Mouse (Mus musculus) left cerebral cortex, postnatal 10 days (tissue): ENCODE results near the gene Rgn. TPM values are rescaled to one million over a fixed set of nuclear protein-coding genes. Genes with fewer than 3 reads are reported as not detected.

Source experiments
- DNase-seq, 2 experiments: peaks; one replicate each; pipeline ENCODE4 v3.0.0; 2021 to 2022; ENCODE audit warnings: low spot score in 2 of 2, mixed read lengths in 1 of 2; ENCODE audit errors: extremely low spot score in 1 of 2
- intact Hi-C: fragments of 180-260 bp; cut with DNase I; formaldehyde crosslinking; loops from one replicate; pipeline ENCODE4 v1.15.1; 2025
- total RNA-seq, 2 experiments: library from RNA; stranded (reverse); gene quantifications; 2 replicates each; pipeline ENCODE4 v1.2.3; 2021

Gene Rgn
- under 1 TPM; 0.22 to 0.49 TPM for total RNA-seq

DNA sequence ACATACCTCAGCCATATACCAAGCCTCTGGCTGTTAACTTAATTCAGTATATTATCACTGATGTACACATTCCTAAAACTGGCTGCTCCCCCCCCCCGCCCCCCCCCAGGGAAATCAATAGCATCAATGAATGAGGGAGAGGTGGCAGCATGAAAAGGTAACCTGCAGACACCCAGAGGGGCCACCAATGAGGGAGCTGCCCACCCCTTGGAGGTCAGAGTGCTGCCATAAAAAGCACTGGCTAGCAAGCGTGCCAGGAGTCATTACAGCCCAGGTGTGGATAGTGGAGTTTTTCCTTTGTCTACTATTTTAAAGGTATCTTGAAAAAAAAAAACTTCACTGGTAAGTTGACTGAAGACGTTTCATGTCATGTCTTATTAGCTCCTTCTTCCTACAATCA, at the start of gene Rgn:
TSS of gene Rgn (plus strand) at position 256 of the 400 bp plus-strand sequence.
- intact Hi-C loops: no loop called here
- DNase-seq: no peak

DNA sequence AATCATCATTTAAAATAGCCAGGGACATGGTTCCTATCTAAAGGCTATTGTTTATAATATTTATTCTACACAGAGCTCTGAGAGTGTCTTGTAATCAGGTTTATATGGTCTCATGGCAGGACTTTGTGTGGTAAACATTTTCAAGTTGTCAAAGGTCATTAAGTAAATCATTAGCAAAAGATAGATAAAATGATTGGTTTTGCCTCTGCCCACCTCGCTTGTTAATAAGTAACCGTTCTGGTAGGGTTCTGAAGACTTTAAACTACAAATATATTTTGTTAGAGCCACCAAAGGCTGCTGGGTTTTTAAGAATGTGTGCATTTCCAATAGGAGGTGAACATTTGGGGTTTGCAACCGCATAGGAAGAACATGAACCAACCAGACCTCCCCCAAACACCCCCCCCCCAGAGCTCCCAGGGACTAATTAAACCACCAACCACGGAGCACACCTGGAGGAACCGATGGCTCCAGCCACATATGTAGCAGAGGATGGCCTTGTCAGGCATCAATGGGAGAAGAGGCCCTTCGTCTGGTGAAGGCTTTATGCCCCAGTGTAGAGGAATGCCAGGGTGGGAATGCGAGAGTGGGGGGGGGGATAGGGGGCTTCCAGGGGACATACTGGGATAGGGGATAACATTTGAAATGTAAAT, 29.2 kb upstream of the Rgn start:
- intact Hi-C loops: no loop called here
- no peak for DNase-seq

GRCm38 (mm10) chrX:20521578-20521977, 28.0 kb upstream of the Rgn start:
- intact Hi-C loops: no loop called here
- DNase-seq: no peak

DNA sequence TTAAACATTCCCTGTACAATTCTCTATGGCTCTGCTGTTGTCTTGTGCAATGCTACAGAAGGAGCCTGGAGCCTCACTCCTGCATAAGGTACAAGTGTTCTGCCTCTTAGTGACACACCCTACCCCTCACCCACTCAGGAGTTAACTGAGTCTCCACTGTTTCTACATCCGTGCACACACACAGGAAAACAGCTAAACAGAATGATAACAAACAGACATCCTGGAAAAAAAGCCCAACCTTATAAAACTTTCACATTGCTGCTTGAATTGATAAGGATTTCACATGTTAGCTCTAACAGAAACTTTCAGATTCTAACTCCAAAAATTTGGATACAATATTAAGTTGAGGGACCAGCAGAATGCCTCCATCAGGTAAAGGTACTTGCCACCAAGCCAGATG, 17.0 kb upstream of the Rgn start:
- DNase-seq: no peak

DNA sequence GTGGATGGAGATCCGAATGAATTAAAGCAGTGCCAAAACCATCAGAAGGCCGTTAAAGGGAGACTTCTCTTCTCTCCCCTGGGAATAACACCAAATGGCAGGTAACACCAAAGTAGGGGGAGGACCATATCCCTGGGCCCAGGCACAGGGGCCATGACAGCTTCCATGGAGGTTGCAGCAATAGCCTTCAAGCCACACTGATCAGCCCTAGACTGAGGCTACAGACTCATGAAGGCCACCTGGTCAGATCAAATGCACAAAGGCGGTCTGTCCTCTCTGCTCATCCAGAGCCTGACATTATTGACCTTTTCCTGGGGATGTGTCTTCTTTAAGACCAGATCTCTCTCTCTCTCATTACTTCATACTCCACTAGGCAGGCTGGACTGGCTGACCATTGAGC, 5.7 kb upstream of the Rgn start:
- intact Hi-C loops: no loop called here

More for the DNA sequence above, 17.0 kb upstream of the Rgn start:
- intact Hi-C loops: no loop called here

DNA sequence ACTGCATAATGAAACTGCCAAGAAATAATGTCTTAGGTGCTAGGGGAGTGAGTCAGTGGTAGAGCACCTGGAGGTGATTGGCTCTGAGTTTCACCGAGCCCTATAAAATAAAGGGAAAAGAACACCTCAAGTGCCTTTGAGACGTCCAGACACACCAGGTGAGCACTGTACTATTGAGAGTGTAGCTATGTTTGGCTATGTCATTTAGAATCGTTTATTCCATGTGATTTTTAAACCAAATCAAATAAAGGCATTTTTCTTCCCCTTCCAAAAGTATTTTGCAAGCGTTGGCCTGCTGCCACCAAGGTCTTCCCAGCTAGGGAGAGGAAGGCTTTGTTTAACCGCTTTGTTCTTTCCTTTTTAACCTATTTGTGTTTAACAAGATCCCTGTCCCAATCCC, 2.0 kb upstream of the Rgn start:
- peak in 1 of 2 experiments; percentile 16 for DNase-seq
- intact Hi-C loops: no loop called here

More for the DNA sequence above, 5.7 kb upstream of the Rgn start:
- DNase-seq: no peak

GRCm38 (mm10) chrX:20548011-20548879, 1.3 kb upstream of the Rgn start:
- intact Hi-C loops: no loop called here
- peak in 1 of 2 experiments; percentile 10 for DNase-seq

DNA sequence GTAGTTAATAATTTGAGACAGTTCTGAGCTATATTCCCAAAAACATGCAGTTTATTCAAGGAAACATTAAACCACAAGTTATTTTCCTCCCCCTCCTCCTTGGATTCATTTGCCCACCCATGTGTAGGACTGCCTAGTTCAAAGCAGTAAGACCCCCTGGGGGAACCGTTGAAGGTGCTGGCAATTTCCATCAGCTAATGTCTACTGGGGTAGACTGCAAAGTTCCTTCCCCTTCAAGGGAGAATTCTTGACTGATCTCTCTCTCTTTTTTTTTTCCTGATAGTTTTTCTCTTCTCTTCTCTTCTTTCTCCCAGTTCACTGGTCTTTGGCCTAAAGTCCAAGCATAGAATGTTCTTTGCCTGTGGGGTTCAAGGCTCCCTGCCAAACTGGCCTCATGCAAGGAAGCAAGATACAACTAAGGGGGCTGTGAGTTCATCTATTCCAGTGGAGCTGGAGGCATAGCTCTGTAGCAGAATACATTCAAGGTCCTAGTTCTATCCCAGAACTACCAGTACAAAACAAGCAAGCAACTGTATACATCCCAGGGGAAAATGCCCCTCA, 627 bp upstream of the Rgn start:
- no peak for DNase-seq
- intact Hi-C loops: no loop called here

GRCm38 (mm10) chrX:20552199-20552598, 2.6 kb downstream of the Rgn start:
- intact Hi-C loops: no loop called here
- DNase-seq: no peak

- no peak for DNase-seq
- intact Hi-C loops: no loop called here
Observed at GRCm38 (mm10) chrX:20561846-20562245, 12.3 kb downstream of the Rgn start.

DNA sequence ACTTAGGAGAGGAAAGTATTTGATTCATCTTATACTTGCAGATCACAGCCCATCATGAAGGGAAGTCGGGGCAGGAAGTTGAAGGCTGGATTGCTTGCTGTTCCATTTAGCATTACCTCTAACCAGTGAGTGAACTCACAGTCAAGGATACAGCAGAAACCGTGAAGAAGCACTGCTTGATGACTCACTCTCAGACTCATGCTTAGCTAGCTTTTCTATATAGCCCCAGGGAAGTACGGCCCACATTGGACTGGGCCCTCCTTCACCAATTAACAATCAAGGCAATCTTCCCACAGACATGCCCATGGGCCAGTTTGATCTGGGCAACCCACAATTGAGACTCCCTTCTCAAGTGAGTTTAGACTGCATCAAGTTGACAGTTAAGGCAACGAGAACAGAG, 14.4 kb downstream of the Rgn start:
- intact Hi-C loops: no loop called here
- no peak for DNase-seq

- intact Hi-C loops: no loop called here
- no peak for DNase-seq
Observed at GRCm38 (mm10) chrX:20571024-20571423, 21.4 kb downstream of the Rgn start.

- DNase-seq: no peak
- intact Hi-C loops: no loop called here
Observed at GRCm38 (mm10) chrX:20572683-20573082, 23.1 kb downstream of the Rgn start.

DNA sequence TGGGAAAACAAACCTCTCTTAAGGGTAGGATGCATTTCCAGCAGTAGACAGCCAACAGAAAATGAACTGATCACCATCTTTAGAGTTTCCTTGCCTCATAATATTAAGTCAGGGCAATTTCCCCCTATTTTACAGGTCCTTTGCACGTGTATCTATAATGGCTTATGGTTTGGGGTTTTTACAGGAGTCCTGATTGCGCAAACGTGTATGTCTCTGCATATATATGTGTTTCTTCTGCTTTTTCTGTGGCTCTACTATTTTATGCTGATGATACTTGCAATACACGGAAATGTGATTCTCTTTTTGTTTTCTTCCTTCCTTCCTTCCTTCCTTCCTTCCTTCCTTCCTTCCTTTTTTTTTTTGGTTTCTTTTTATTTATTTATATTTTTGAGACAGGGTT, 24.3 kb downstream of the Rgn start:
- no peak for DNase-seq
- intact Hi-C loops: no loop called here

GRCm38 (mm10) chrX:20587968-20588367, 38.4 kb downstream of the Rgn start:
- intact Hi-C loops: no loop called here
- DNase-seq: no peak

- intact Hi-C loops: no loop called here
- no peak for DNase-seq
Observed at GRCm38 (mm10) chrX:20608500-20608899, 58.9 kb downstream of the Rgn start.
